ENCODE assay signal across 8 mouse cellular contexts in the genomic region with DNA sequence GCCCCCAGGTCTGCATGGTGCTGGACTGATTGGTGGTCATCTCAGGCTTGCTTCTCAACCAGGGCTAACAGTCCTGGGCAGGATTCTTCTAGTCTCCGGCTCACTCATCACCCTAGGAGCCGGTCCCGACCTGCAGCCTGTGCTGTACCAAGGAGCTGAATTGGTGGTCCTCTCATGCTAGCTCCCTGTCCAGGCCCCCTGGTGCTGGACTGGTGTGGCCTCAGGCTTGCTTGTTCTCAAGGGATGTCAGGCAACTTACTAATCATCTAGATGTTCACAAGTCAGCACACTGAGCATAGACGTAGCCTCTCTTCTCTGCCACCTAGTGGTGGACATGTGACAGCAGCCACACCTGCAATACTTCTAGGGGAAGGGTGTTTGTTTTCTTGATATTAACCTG. TPM values are rescaled to one million over a fixed set of nuclear protein-coding genes. Genes with fewer than 3 reads are reported as not detected.
DNase-seq lines count a peak whose midpoint lies in the region; ATAC-seq and TF ChIP-seq lines count a peak whose summit lies in the region.
"Had no signal": no experiment of that assay in that cellular context is flagged by ENCODE, and none has a peak within 500 bp of the region (broad histone marks: within the 10 kb centered on the region; RNA-seq: fewer than 3 reads in every experiment).

No protein-coding gene starts in this region.

- no peak overlapping the region for H3K9ac ChIP-seq in forebrain, embryonic 12.5 days
- H3K9ac ChIP-seq in kidney, embryonic 16.5 days (replicated peaks; ENCODE audit: low read length), result no peak overlapping the region
- H3K9ac ChIP-seq: heart, embryonic 15.5 days had no signal

- H3K36me3 ChIP-seq in spleen, adult 2 months (ENCODE audit: control insufficient read depth, insufficient read depth, low read length), result no peaks in the 10 kb centered on the region
- no peaks in the 10 kb centered on the region for H3K36me3 ChIP-seq in forebrain, embryonic 12.5 days (replicated peaks)
- no peaks in the 10 kb centered on the region for H3K36me3 ChIP-seq in kidney, embryonic 16.5 days (ENCODE audit: insufficient read depth, low read length)
- H3K36me3 ChIP-seq: heart, embryonic 15.5 days had no signal

- TF ChIP-seq CTCF in spleen, adult 2 months (IDR thresholded peaks at IDR 0.05; ENCODE audit: extremely low read depth, insufficient read depth, insufficient read length, insufficient replicate concordance), result peak; percentile 55; the same call in 1 of the 2 replicates

- 65% methylated on average over 4 of the region's 4 CpGs for WGBS in spleen, adult 2 months
- 61% methylated on average over 4 of the region's 4 CpGs for WGBS in forebrain, embryonic 12.5 days
- WGBS in kidney, embryonic 16.5 days, result 69% methylated on average over 4 of the region's 4 CpGs

- H3K27me3 ChIP-seq in spleen, adult 2 months (ENCODE audit: control insufficient read depth, insufficient read depth, low read length), result no peaks in the 10 kb centered on the region
- H3K27me3 ChIP-seq in forebrain, embryonic 12.5 days, result peaks cover 34% of the 10 kb centered on the region
- H3K27me3 ChIP-seq in kidney, embryonic 16.5 days (ENCODE audit: insufficient read depth, low read length), result no peaks in the 10 kb centered on the region

- DNase-seq in spleen, adult 2 months (ENCODE audit: low read depth in 1 of 2, low spot score in 2 of 2), result no peak
- no peak for DNase-seq in spleen, adult 18-20 months
- DNase-seq in adrenal gland, postnatal 14 days, result peak; percentile 44
- peak; percentile 34 for DNase-seq in lung, postnatal 36 days
- DNase-seq in thymus, postnatal 0 days (ENCODE audit: low spot score), result peak; percentile 55

- no peak for TF ChIP-seq POLR2A in spleen, adult 2 months (IDR thresholded peaks at IDR 0.05; ENCODE audit: low read depth, low read length)

- no peak overlapping the region for H3K4me3 ChIP-seq in spleen, adult 2 months (ENCODE audit: extremely low read depth, insufficient read depth, insufficient read length)
- no peak overlapping the region for H3K4me3 ChIP-seq in forebrain, embryonic 12.5 days (replicated peaks)
- H3K4me3 ChIP-seq in kidney, embryonic 16.5 days (ENCODE audit: low read length), result no peak overlapping the region
- H3K4me3 ChIP-seq: heart, embryonic 15.5 days had no signal

- H3K4me2 ChIP-seq in forebrain, embryonic 12.5 days, result no peak overlapping the region
- no peak overlapping the region for H3K4me2 ChIP-seq in kidney, embryonic 16.5 days (replicated peaks; ENCODE audit: low read depth, low read length)
- H3K4me2 ChIP-seq: heart, embryonic 15.5 days had no signal

- no peaks in the 10 kb centered on the region; the same call in 1 of the 2 replicates for H3K4me1 ChIP-seq in spleen, adult 2 months (ENCODE audit: control insufficient read depth, insufficient read depth, insufficient read length)
- H3K4me1 ChIP-seq in forebrain, embryonic 12.5 days, result peaks cover 8% of the 10 kb centered on the region
- no peaks in the 10 kb centered on the region for H3K4me1 ChIP-seq in kidney, embryonic 16.5 days (ENCODE audit: insufficient read depth, low read length)
- H3K4me1 ChIP-seq: heart, embryonic 15.5 days had no signal

- no peak overlapping the region for H3K27ac ChIP-seq in spleen, adult 2 months (ENCODE audit: insufficient read depth, low read length)
- H3K27ac ChIP-seq in forebrain, embryonic 12.5 days, result no peak overlapping the region
- H3K27ac ChIP-seq in kidney, embryonic 16.5 days (ENCODE audit: low read length), result no peak overlapping the region
- H3K27ac ChIP-seq: heart, embryonic 15.5 days had no signal

- peak; percentile 63; the same call in 1 of the 2 replicates for ATAC-seq in forebrain, embryonic 12.5 days (ENCODE audit: low FRiP score)
- 0 out of 2 replicates have a peak, but pooled peaks have one; percentile 32 for ATAC-seq in kidney, embryonic 16.5 days (ENCODE audit: low FRiP score, low TSS enrichment)

- no peaks in the 10 kb centered on the region for H3K9me3 ChIP-seq in forebrain, embryonic 12.5 days
- no peaks in the 10 kb centered on the region for H3K9me3 ChIP-seq in kidney, embryonic 16.5 days (ENCODE audit: low read length)
- H3K9me3 ChIP-seq: heart, embryonic 15.5 days had no signal

RNA-seq across cellular contexts. Expression of gene Mfsd1, which starts 9.6 kb away (rescaled TPM):
- 32.9 and 34.8 TPM in 2 replicates for polyA plus RNA-seq in spleen, adult 2 months (2012; rRNA removed)
- 60.4 and 63.9 TPM in 2 replicates for total RNA-seq in adrenal gland, postnatal 14 days (2021)
- polyA plus RNA-seq in forebrain, embryonic 12.5 days (2016; fragmentation: Nextera tagmentation; extraction: Ambion mirVana), result 48.7 and 49.8 TPM in 2 replicates
- polyA plus RNA-seq in kidney, embryonic 16.5 days (2015; fragmentation: Nextera tagmentation; extraction: Ambion mirVana), result 97.5 and 108 TPM in 2 replicates
- polyA plus RNA-seq in thymus, postnatal 0 days (2015; fragmentation: Nextera tagmentation; extraction: Ambion mirVana), result 33.6 and 34.5 TPM in 2 replicates

RNA-seq across cellular contexts. Expression of gene Rarres1, which starts 57.6 kb away (rescaled TPM):
- polyA plus RNA-seq in spleen, adult 2 months (2012; rRNA removed), result 0.68 and 1.5 TPM in 2 replicates
- 1.0 and 1.5 TPM in 2 replicates for total RNA-seq in adrenal gland, postnatal 14 days (2021)
- 0.61 and 0.74 TPM in 2 replicates for polyA plus RNA-seq in forebrain, embryonic 12.5 days (2016; fragmentation: Nextera tagmentation; extraction: Ambion mirVana)
- polyA plus RNA-seq in kidney, embryonic 16.5 days (2015; fragmentation: Nextera tagmentation; extraction: Ambion mirVana), result 3.5 and 4.6 TPM in 2 replicates
- polyA plus RNA-seq in thymus, postnatal 0 days (2015; fragmentation: Nextera tagmentation; extraction: Ambion mirVana), result 6.3 and 6.5 TPM in 2 replicates

Comparison
In these comparisons a context has a peak if more than half of its experiments do, and no peak if none do; other contexts are left out.
1. DNase-seq: peak in adrenal gland, postnatal 14 days (single experiment), lung, postnatal 36 days (single experiment) and thymus, postnatal 0 days (single experiment); none in spleen, adult 2 months (0 of 2) and spleen, adult 18-20 months (0 of 2).